Mouse (Mus musculus) cerebellum, postnatal 36 days (tissue): ENCODE results near the gene Cd300lf.

ENCODE experiments used
- DNase-seq, 2 experiments: peaks; one replicate each; pipeline ENCODE4 v3.0.0; 2021 to 2022; ENCODE audit warnings: mixed read lengths in 2 of 2

Gene Cd300lf

GRCm38 (mm10) chr11:115133800-115134199 lies at the start of gene Cd300lf:
Gene Cd300lf (minus strand): TSS chr11:115133992.
- DNase-seq = no peak

GRCm38 (mm10) chr11:115181913-115182638 lies 48.3 kb upstream of the Cd300lf start:
- DNase-seq = peak; percentile 86 to 87

GRCm38 (mm10) chr11:115179881-115180280 lies 46.1 kb upstream of the Cd300lf start:
- DNase-seq = no peak

GRCm38 (mm10) chr11:115179191-115179590 lies 45.4 kb upstream of the Cd300lf start:
- no peak for DNase-seq

- DNase-seq = no peak
Observed at GRCm38 (mm10) chr11:115178766-115179165, 45.0 kb upstream of the Cd300lf start.

- DNase-seq = no peak
Observed at GRCm38 (mm10) chr11:115177559-115178195, 43.9 kb upstream of the Cd300lf start.

- DNase-seq = no peak
Observed at GRCm38 (mm10) chr11:115176399-115177190, 42.8 kb upstream of the Cd300lf start.

- no peak for DNase-seq
Observed at GRCm38 (mm10) chr11:115173549-115174339, 40.0 kb upstream of the Cd300lf start.

GRCm38 (mm10) chr11:115172825-115173287 lies 39.1 kb upstream of the Cd300lf start:
- DNase-seq = no peak

GRCm38 (mm10) chr11:115171125-115171524 lies 37.3 kb upstream of the Cd300lf start:
- DNase-seq = peak; percentile 60 to 71

GRCm38 (mm10) chr11:115169430-115169829 lies 35.6 kb upstream of the Cd300lf start:
- DNase-seq = no peak

GRCm38 (mm10) chr11:115167631-115168249 lies 33.9 kb upstream of the Cd300lf start:
- DNase-seq = no peak

GRCm38 (mm10) chr11:115166776-115167175 lies 33.0 kb upstream of the Cd300lf start:
- DNase-seq = no peak

- DNase-seq = peak; percentile 61 to 62
Observed at GRCm38 (mm10) chr11:115164976-115165374, 31.2 kb upstream of the Cd300lf start.

GRCm38 (mm10) chr11:115164341-115164975 lies 30.7 kb upstream of the Cd300lf start:
- no peak for DNase-seq

GRCm38 (mm10) chr11:115163568-115164150 lies 29.9 kb upstream of the Cd300lf start:
- DNase-seq = peak in 1 of 2 experiments; percentile 52

- DNase-seq = peak; percentile 99
Observed at GRCm38 (mm10) chr11:115162832-115163480, 29.2 kb upstream of the Cd300lf start, which contains the start of gene Slc9a3r1. Gene Slc9a3r1 (plus strand): TSS chr11:115163341.

- DNase-seq = no peak
Observed at GRCm38 (mm10) chr11:115162205-115162601, 28.4 kb upstream of the Cd300lf start.

- DNase-seq = no peak
Observed at GRCm38 (mm10) chr11:115161578-115162204, 27.9 kb upstream of the Cd300lf start.
